Mouse (Mus musculus) liver, adult 10 weeks (tissue): Measurements from ENCODE around the gene Gper1. TPM values are rescaled to one million over a fixed set of nuclear protein-coding genes. Genes with fewer than 3 reads are reported as not detected.

Source experiments
- polyA plus RNA-seq: library from polyadenylated mRNA; stranded (reverse); fragments of 350-450 nt; fragmentation: Illumina TruSeq; extraction: RNeasy Lipid Tissue Mini Kit (QIAGEN cat#74804); gene quantifications from one replicate; pipeline ENCODE4 v1.2.3, GENCODE M21; 2014; ENCODE audit warnings: low read depth, low replicate concordance

Gene Gper1
- polyA plus RNA-seq: not detected

DNA sequence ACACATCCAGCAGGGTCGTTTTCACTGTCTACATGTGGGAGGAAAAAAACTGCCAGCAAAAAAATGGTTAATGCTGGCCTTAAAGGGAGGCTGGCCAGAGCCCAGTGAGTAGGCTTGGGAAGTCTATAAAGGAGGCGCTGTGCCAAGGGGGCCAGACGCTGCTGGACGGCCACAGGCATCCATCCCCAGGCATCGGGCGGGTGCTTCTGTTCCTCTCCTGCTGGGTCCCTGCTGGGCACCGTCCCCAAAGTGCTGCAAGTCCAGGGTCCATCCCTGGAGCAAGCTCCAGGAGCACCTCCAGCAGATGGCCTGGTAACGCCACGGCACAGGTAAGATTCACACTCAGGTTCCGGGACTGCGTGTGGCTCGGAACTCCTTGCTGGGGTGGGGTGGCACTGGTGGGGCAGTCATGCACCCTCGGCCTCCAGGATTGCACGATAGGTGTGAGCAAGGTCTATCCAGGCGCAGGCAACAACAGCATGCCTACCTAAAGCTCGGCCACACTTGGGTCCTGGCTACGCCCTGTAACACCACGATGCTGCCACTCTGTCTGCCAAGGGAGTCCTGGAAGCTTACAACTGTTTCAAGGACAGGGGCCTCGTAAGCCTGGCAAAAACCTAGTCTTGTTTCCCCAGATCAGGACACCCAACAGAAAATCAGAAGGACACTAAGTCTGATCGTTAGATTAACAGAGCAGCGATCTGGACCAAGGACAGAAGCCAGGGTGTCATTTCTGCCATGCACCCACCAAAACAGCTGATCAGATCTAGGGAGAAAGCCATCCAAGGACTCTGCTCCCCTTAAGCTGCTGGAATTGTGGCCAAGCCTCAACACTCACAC, at the start of gene Gper1:
Gper1 (plus strand) TSS at position 126 of the 840 bp plus-strand sequence.

GRCm38 (mm10) chr5:139377468-139378270, 45.3 kb upstream of the Gper1 start, which contains the start of gene Gpr146:
Gpr146 (plus strand) TSS chr5:139377697.

GRCm38 (mm10) chr5:139404801-139405401, 18.1 kb upstream of the Gper1 start, which contains the start of gene C130050O18Rik:
C130050O18Rik (plus strand) TSS chr5:139405280.

DNA sequence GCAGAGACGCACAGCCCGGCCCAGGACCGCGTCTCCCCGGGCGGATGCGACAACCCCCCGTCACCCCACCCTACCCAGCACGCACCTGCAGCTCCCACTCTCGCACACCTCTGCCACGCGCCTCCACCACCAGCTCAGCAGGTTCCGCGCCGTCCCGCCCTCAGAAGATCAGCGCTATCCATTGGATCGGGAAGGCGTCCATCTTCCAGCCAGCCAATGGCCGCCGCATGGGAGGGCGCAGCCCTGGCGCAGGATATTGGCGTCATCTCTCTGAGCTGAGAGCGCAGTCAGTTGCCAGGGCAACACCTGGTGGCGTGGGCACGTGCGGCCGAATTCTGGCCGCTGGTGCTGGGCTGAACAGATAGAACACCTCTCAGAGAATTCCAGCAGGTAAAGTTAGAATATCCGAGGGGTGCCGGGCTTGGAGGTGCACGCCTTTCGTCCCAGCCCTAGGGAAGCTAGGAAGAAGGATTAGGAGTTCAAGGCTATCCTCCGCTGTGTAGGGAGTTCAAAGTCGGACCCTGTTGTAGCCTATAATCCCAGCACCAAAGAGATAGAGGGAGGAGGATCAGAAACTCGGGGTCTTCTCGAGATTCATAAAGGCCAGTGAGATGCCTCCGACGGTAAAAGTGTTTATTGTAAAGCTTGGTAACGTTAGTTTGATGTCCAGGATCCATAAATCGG, 37.6 kb downstream of the Gper1 start, which contains the start of gene 3110082I17Rik:
3110082I17Rik (minus strand) TSS at position 144 of the 684 bp plus-strand sequence.

Other genes with a start within 250 kb of the Gper1 start
- 3.8 TPM for gene Sun1, start 222.5 kb upstream of the Gper1 start, polyA plus RNA-seq
- 4.2 TPM for gene Get4, start 170.8 kb upstream of the Gper1 start, polyA plus RNA-seq
- not detected for gene Adap1, start 97.5 kb upstream of the Gper1 start, polyA plus RNA-seq
- gene Cox19, start 71.7 kb upstream of the Gper1 start, polyA plus RNA-seq: 10.4 TPM
- not detected for gene Cyp2w1, start 70.5 kb upstream of the Gper1 start, polyA plus RNA-seq
- gene Gpr146, start 45.5 kb upstream of the Gper1 start, polyA plus RNA-seq: 10.5 TPM
- gene C130050O18Rik, start 17.9 kb upstream of the Gper1 start, polyA plus RNA-seq: not detected
- gene 3110082I17Rik, start 37.4 kb downstream of the Gper1 start, polyA plus RNA-seq: 0.26 TPM
- gene Zfand2a, start 61.4 kb downstream of the Gper1 start, polyA plus RNA-seq: 3.2 TPM
- not detected for gene Uncx, start 120.3 kb downstream of the Gper1 start, polyA plus RNA-seq